Mouse (Mus musculus) CH12.LX (cell line): ENCODE measurements around the gene Igf1. TPM values are rescaled to one million over a fixed set of nuclear protein-coding genes. Genes with fewer than 3 reads are reported as not detected.

Source experiments
- DNase-seq: peaks from one replicate; pipeline ENCODE4 v3.0.0-alpha.2; 2013; ENCODE audit errors: extremely low read depth
- H3K27ac ChIP-seq: 2 replicates; pipeline ENCODE4 v1.5.1; 2012; ENCODE audit warnings: low read depth, mild to moderate bottlenecking, control low read depth, moderate library complexity; ENCODE audit not compliant: insufficient read depth
- H3K27me3 ChIP-seq: replicated peaks from 2 replicates; pipeline ENCODE3; 2012; ENCODE audit warnings: inconsistent platforms
- H3K36me3 ChIP-seq, 2 experiments: replicated peaks in 1 of 2; 2 replicates each; pipeline versions ENCODE3 to v1.6.1; 2012; ENCODE audit warnings: inconsistent platforms in 1 of 2, low read length in 1 of 2, mild to moderate bottlenecking in 1 of 2, mixed read lengths in 1 of 2, moderate library complexity in 1 of 2; ENCODE audit not compliant: control insufficient read depth in 1 of 2, insufficient read depth in 1 of 2
- H3K4me1 ChIP-seq, 2 experiments: 2 replicates each; pipeline ENCODE4 v1.6.1; 2012; ENCODE audit warnings: inconsistent platforms in 1 of 2, moderate library complexity in 1 of 2; ENCODE audit not compliant: insufficient read depth in 2 of 2, control insufficient read depth in 1 of 2
- H3K4me2 ChIP-seq: 2 replicates; pipeline ENCODE4 v1.6.1; 2012; ENCODE audit warnings: low read depth, mild to moderate bottlenecking, control low read depth; ENCODE audit not compliant: poor library complexity, insufficient read depth, severe bottlenecking
- H3K4me3 ChIP-seq, 3 experiments: fragments of 150-350 bp in 1 of 3; sonication (generic) in 1 of 3; replicated peaks in 1 of 3; 2 replicates each; pipeline versions ENCODE3 to v1.5.1; 2011 to 2012; ENCODE audit warnings: low read depth in 2 of 3, low read length in 2 of 3, mild to moderate bottlenecking in 2 of 3, moderate library complexity in 2 of 3, control low read depth in 1 of 3, improper control_type of control experiment in 1 of 3, inconsistent platforms in 1 of 3, mixed read lengths in 1 of 3; ENCODE audit not compliant: poor library complexity in 1 of 3
- H3K79me2 ChIP-seq: replicated peaks from 2 replicates; pipeline ENCODE4 v1.6.1; 2012; ENCODE audit warnings: mild to moderate bottlenecking, moderate library complexity; ENCODE audit not compliant: control insufficient read depth, poor library complexity, insufficient read depth, severe bottlenecking; ENCODE audit errors: extremely low read depth
- H3K9ac ChIP-seq: 2 replicates; pipeline ENCODE4 v1.6.1; 2012; ENCODE audit warnings: low read depth, mild to moderate bottlenecking, control low read depth, moderate library complexity; ENCODE audit not compliant: insufficient read depth
- H3K9me3 ChIP-seq: replicated peaks from 2 replicates; pipeline ENCODE3; 2012; ENCODE audit warnings: low read length, inconsistent platforms, mixed read lengths
- ELF1 ChIP-seq: IDR thresholded peaks from 2 replicates; pipeline ENCODE4 v1.6.1; 2014; ENCODE audit warnings: low read depth, mild to moderate bottlenecking, inconsistent platforms, low read length, improper control_type of control experiment
- ETS1 ChIP-seq: conservative IDR thresholded peaks from 2 replicates; pipeline ENCODE4 v1.6.1; 2012; ENCODE audit warnings: low read depth, mild to moderate bottlenecking, inconsistent platforms, low read length, improper control_type of control experiment, moderate library complexity
- GABPA ChIP-seq: IDR thresholded peaks from 2 replicates; pipeline ENCODE4 v1.6.1; 2012; ENCODE audit warnings: low read depth, low read length, improper control_type of control experiment, inconsistent platforms; ENCODE audit not compliant: insufficient replicate concordance
- JUN ChIP-seq: IDR thresholded peaks from 2 replicates; pipeline ENCODE4 v1.6.1; 2011; ENCODE audit warnings: low read depth, mild to moderate bottlenecking, low read length, improper control_type of control experiment, moderate library complexity; ENCODE audit not compliant: insufficient read depth
- JUND ChIP-seq: conservative IDR thresholded peaks from 2 replicates; pipeline ENCODE4 v1.6.1; 2011; ENCODE audit warnings: low read depth, low read length, improper control_type of control experiment
- MAX ChIP-seq: IDR thresholded peaks from 2 replicates; pipeline ENCODE4 v1.6.1; 2011; ENCODE audit warnings: low read length, improper control_type of control experiment
- MAZ ChIP-seq: IDR thresholded peaks from 2 replicates; pipeline ENCODE4 v1.6.1; 2012; ENCODE audit warnings: low read depth, mild to moderate bottlenecking, inconsistent platforms, low read length, improper control_type of control experiment, moderate library complexity
- MXI1 ChIP-seq: IDR thresholded peaks from 2 replicates; pipeline ENCODE4 v1.6.1; 2011; ENCODE audit warnings: mild to moderate bottlenecking, low read depth, low read length, improper control_type of control experiment
- PAX5 ChIP-seq: IDR thresholded peaks from 2 replicates; pipeline ENCODE4 v1.6.1; 2012; ENCODE audit warnings: low read length, inconsistent platforms, mixed read lengths
- SIN3A ChIP-seq: IDR thresholded peaks from 2 replicates; pipeline ENCODE4 v1.6.1; 2012; ENCODE audit warnings: low read length, improper control_type of control experiment, inconsistent platforms
- SMC3 ChIP-seq: IDR thresholded peaks from 2 replicates; pipeline ENCODE4 v1.6.1; 2011; ENCODE audit warnings: low read depth, low read length, improper control_type of control experiment
- TCF12 ChIP-seq: IDR thresholded peaks from 2 replicates; pipeline ENCODE4 v1.6.1; 2014; ENCODE audit warnings: low read depth, mild to moderate bottlenecking, inconsistent platforms, low read length, improper control_type of control experiment
- USF1 ChIP-seq: IDR thresholded peaks from 2 replicates; pipeline ENCODE4 v1.6.1; 2014; ENCODE audit warnings: low read depth, mild to moderate bottlenecking, inconsistent platforms, low read length, improper control_type of control experiment
- ZC3H11A ChIP-seq: IDR thresholded peaks from 2 replicates; pipeline ENCODE4 v1.6.1; 2012; ENCODE audit warnings: low read depth, mild to moderate bottlenecking, inconsistent platforms, low read length, improper control_type of control experiment
- dilution Hi-C: fragments of 300-500 bp; cut with MboI; formaldehyde crosslinking; loops from 2 replicates; pipeline ENCODE4 v1.14.3; 2020; ENCODE audit warnings: low sequenced_read_pairs; ENCODE audit not compliant: extremely low pct_unique_long_range_greater_than_20kb, extremely low pct_ligation_motif_present
- in situ Hi-C: fragments of 300-500 bp; cut with MboI; formaldehyde crosslinking; loops from 3 replicates; pipeline ENCODE4 v1.14.3; 2019; ENCODE audit warnings: low sequenced_read_pairs, low pct_ligation_motif_present, low pct_unique_long_range_greater_than_20kb, mixed read lengths
- polyA plus RNA-seq: library from polyadenylated mRNA; unstranded; fragments of >175 nt; gene quantifications from 2 replicates; pipeline ENCODE4 v1.2.1, GENCODE M21; 2012; ENCODE audit warnings: low read depth; ENCODE audit not compliant: insufficient read length
- total RNA-seq, 2 experiments: library from RNA; depleted of rRNA; stranded (reverse); fragments of 300-350 nt in 1 of 2; fragments of >200 nt in 1 of 2; gene quantifications; 2 replicates each; pipeline ENCODE4 v1.2.3; 2012 to 2014

Gene Igf1
- total and polyA plus RNA-seq, 3 experiments: 0.23 TPM; not detected in 2

- in situ Hi-C loops: loop anchor here (25.0 kb wide), 1 partner anchor 287 kb away; no protein-coding TSS in a partner anchor
- no peak for DNase-seq
These were observed 116.0 kb downstream of the Igf1 start for GRCm38 (mm10) chr10:87973911-87974631.

GRCm38 (mm10) chr10:87985375-87985774 lies 127.3 kb downstream of the Igf1 start:
- H3K36me3 ChIP-seq: no peaks in the 10 kb centered on the region
- no peaks in the 10 kb centered on the region for H3K9me3 ChIP-seq
- H3K27me3 ChIP-seq: no peaks in the 10 kb centered on the region
- TF ChIP-seq GABPA (no peak), MAZ (no peak)
- peaks cover 0 to 7% of the 10 kb centered on the region in 2 experiments; a peak in 1 of 4 replicates for H3K4me1 ChIP-seq
- H3K9ac ChIP-seq: no peak overlapping the region
- in situ Hi-C loops: no loop called here
- dilution Hi-C loops: no loop called here
- no peak for DNase-seq
- no peak overlapping the region for H3K4me3 ChIP-seq
- no peaks in the 10 kb centered on the region for H3K79me2 ChIP-seq
- H3K27ac ChIP-seq: no peak overlapping the region
- no peak overlapping the region for H3K4me2 ChIP-seq

More at GRCm38 (mm10) chr10:87973911-87974631, 116.0 kb downstream of the Igf1 start:
- dilution Hi-C loops: no loop called here
- no peaks in the 10 kb centered on the region for H3K27me3 ChIP-seq
- no peak overlapping the region for H3K9ac ChIP-seq
- TF ChIP-seq SMC3 (no peak), JUN (no peak)
- no peaks in the 10 kb centered on the region for H3K9me3 ChIP-seq
- H3K4me1 ChIP-seq: peaks cover 0 to 4% of the 10 kb centered on the region in 2 experiments; a peak in 1 of 4 replicates
- H3K36me3 ChIP-seq: no peaks in the 10 kb centered on the region
- no peak overlapping the region for H3K4me3 ChIP-seq
- no peak overlapping the region for H3K4me2 ChIP-seq
- no peak overlapping the region for H3K27ac ChIP-seq
- H3K79me2 ChIP-seq: no peaks in the 10 kb centered on the region

GRCm38 (mm10) chr10:87986201-87986600 lies 128.1 kb downstream of the Igf1 start:
- no peak overlapping the region for H3K4me2 ChIP-seq
- no peak overlapping the region for H3K4me3 ChIP-seq
- no peak overlapping the region for H3K9ac ChIP-seq
- in situ Hi-C loops (no loop called here), dilution Hi-C loops (no loop called here)
- H3K4me1 ChIP-seq: peaks cover 0 to 7% of the 10 kb centered on the region in 2 experiments; a peak in 1 of 4 replicates
- H3K9me3 ChIP-seq: no peaks in the 10 kb centered on the region
- H3K36me3 ChIP-seq: no peaks in the 10 kb centered on the region
- no peaks in the 10 kb centered on the region for H3K79me2 ChIP-seq
- DNase-seq: no peak
- TF ChIP-seq ELF1: no peak
- no peak for TF ChIP-seq JUND
- no peak for TF ChIP-seq TCF12
- TF ChIP-seq ETS1: no peak
- TF ChIP-seq MAZ: no peak
- TF ChIP-seq ZC3H11A: no peak
- TF ChIP-seq SMC3: no peak
- no peak for TF ChIP-seq MXI1
- no peak for TF ChIP-seq SIN3A
- no peak for TF ChIP-seq USF1
- no peak for TF ChIP-seq PAX5
- TF ChIP-seq MAX: no peak
- H3K27me3 ChIP-seq: no peaks in the 10 kb centered on the region
- H3K27ac ChIP-seq: no peak overlapping the region

Other genes starting within 250 kb of the Igf1 start
- gene Pmch, start 232.8 kb downstream of the Igf1 start, total RNA-seq (2012; rRNA removed): 0.17 TPM in 1 of 2 replicates, not detected in the other
- not detected in 2 replicates for gene Pmch, start 232.8 kb downstream of the Igf1 start, total RNA-seq (2014; rRNA removed)
- 0.41 TPM in 1 of 2 replicates, not detected in the other for gene Pmch, start 232.8 kb downstream of the Igf1 start, polyA plus RNA-seq